Mouse (Mus musculus) lung, postnatal 0 days (tissue): ENCODE data around the gene Dhrs7c. TPM values are rescaled to one million over a fixed set of nuclear protein-coding genes. Genes with fewer than 3 reads are reported as not detected.

Experiments used
- ATAC-seq: fragments of 200-750 bp; cut with Nextera tagmentation; 2 replicates; pipeline ENCODE4 v1.8.0; 2017; ENCODE audit warnings: moderate library complexity
- DNase-seq: peaks from one replicate; pipeline ENCODE4 v3.0.0-alpha.2; 2016; ENCODE audit warnings: low spot score
- H3K27ac ChIP-seq: fragments of 300-500 bp; sonication (generic); 2 replicates; pipeline ENCODE4 v1.5.1; 2014; ENCODE audit warnings: antibody characterized with exemption, mild to moderate bottlenecking, low read length, mixed read lengths
- H3K27me3 ChIP-seq: fragments of 300-500 bp; sonication (generic); replicated peaks from 2 replicates; pipeline ENCODE4 v1.6.1; 2014; ENCODE audit warnings: low read length, mixed read lengths; ENCODE audit not compliant: insufficient read depth
- H3K36me3 ChIP-seq: fragments of 300-500 bp; sonication (generic); 2 replicates; pipeline ENCODE4 v1.6.1; 2014; ENCODE audit warnings: low read length, mixed read lengths; ENCODE audit not compliant: insufficient read depth
- H3K4me1 ChIP-seq: fragments of 300-500 bp; sonication (generic); 2 replicates; pipeline ENCODE4 v1.6.1; 2014; ENCODE audit warnings: antibody characterized with exemption, low read depth, low read length, mixed read lengths; ENCODE audit not compliant: insufficient read depth
- H3K4me2 ChIP-seq: fragments of 300-500 bp; sonication (generic); replicated peaks from 2 replicates; pipeline ENCODE4 v1.6.1; 2014; ENCODE audit warnings: low read depth, mild to moderate bottlenecking, low read length, moderate library complexity, mixed read lengths
- H3K4me3 ChIP-seq: fragments of 300-500 bp; sonication (generic); 2 replicates; pipeline ENCODE4 v1.5.1; 2014; ENCODE audit warnings: low read depth, low read length
- H3K9ac ChIP-seq: fragments of 300-500 bp; sonication (generic); replicated peaks from 2 replicates; pipeline ENCODE4 v1.6.1; 2014; ENCODE audit warnings: low read depth, mild to moderate bottlenecking
- H3K9me3 ChIP-seq: fragments of 300-500 bp; sonication (generic); 2 replicates; pipeline ENCODE4 v1.6.1; 2016; ENCODE audit warnings: low read length, mixed read lengths
- CTCF ChIP-seq: IDR thresholded peaks from 2 replicates; pipeline ENCODE4 v1.5.1; 2016; ENCODE audit warnings: antibody characterized with exemption, mild to moderate bottlenecking
- EP300 ChIP-seq: IDR thresholded peaks from 2 replicates; pipeline ENCODE4 v1.6.1; 2016; ENCODE audit warnings: antibody characterized with exemption, mild to moderate bottlenecking, control low read depth
- WGBS: fragments of 180-500 bp; shearing (Covaris S2); extraction: QIAGEN DNeasy Blood & Tissue Kit; methylation state at CpG from one replicate; pipeline ENCODE4 v1.1.7; 2014; 5-methylcytosine and 5-hydroxymethylcytosine counted together
- polyA plus RNA-seq: library from polyadenylated mRNA; unstranded; fragments of >200 nt; fragmentation: Nextera tagmentation; extraction: Ambion mirVana; gene quantifications from 2 replicates; pipeline ENCODE4 v1.2.1, GENCODE M21; 2015

Gene Dhrs7c
- polyA plus RNA-seq, result 0.45 and 0.66 TPM in 2 replicates

- H3K9me3 ChIP-seq, result no peaks in the 10 kb centered on the region
- no peak within 1 kb of the TSS for H3K4me3 ChIP-seq
- TF ChIP-seq CTCF (no peak), EP300 (no peak)
- H3K4me1 ChIP-seq, result no peaks in the 10 kb centered on the region
- no peak for DNase-seq
- 75% methylated on average over 7 of the region's 7 CpGs for WGBS
- H3K27me3 ChIP-seq, result no peaks in the 10 kb centered on the region
- no peaks in the 10 kb centered on the region for H3K36me3 ChIP-seq
- no peak for ATAC-seq
- H3K27ac ChIP-seq, result no peak within 1 kb of the TSS
- no peak within 1 kb of the TSS for H3K9ac ChIP-seq
- no peak within 1 kb of the TSS for H3K4me2 ChIP-seq
These were observed at the start of gene Dhrs7c for GRCm38 (mm10) chr11:67797931-67798330. Gene Dhrs7c (plus strand): TSS chr11:67798187.

GRCm38 (mm10) chr11:67756287-67756686 is 41.7 kb upstream of the Dhrs7c start:
- DNase-seq, result no peak
- TF ChIP-seq EP300 (no peak), CTCF (no peak)
- H3K27ac ChIP-seq, result no peak overlapping the region
- H3K9ac ChIP-seq, result no peak overlapping the region
- H3K4me3 ChIP-seq, result no peak overlapping the region
- H3K9me3 ChIP-seq, result no peaks in the 10 kb centered on the region
- no peak overlapping the region for H3K4me2 ChIP-seq
- 91% methylated on average over 1 of the region's 1 CpGs for WGBS
- no peaks in the 10 kb centered on the region for H3K27me3 ChIP-seq
- no peak for ATAC-seq
- no peaks in the 10 kb centered on the region for H3K36me3 ChIP-seq
- no peaks in the 10 kb centered on the region for H3K4me1 ChIP-seq

- DNase-seq, result no peak
These were observed 40.4 kb upstream of the Dhrs7c start for GRCm38 (mm10) chr11:67757373-67758167.

GRCm38 (mm10) chr11:67771053-67771452 is 26.9 kb upstream of the Dhrs7c start, which contains the start of gene Glp2r:
Gene Glp2r (minus strand): TSS chr11:67771153.
- DNase-seq, result no peak

More at GRCm38 (mm10) chr11:67757373-67758167, 40.4 kb upstream of the Dhrs7c start:
- Histone ChIP-seq H3K9me3 (no peaks in the 10 kb centered on the region), H3K27me3 (no peaks in the 10 kb centered on the region), H3K9ac (no peak overlapping the region), H3K27ac (no peak overlapping the region), H3K4me2 (no peak overlapping the region), H3K4me3 (no peak overlapping the region), H3K4me1 (no peaks in the 10 kb centered on the region), H3K36me3 (no peaks in the 10 kb centered on the region)
- 0 out of 2 replicates have a peak, but pooled peaks have one; percentile 25 for ATAC-seq
- WGBS, result 53% methylated on average over 15 of the region's 15 CpGs
- TF ChIP-seq EP300 (no peak), CTCF (peak; percentile 51)

GRCm38 (mm10) chr11:67771691-67772090 is 26.3 kb upstream of the Dhrs7c start:
- ATAC-seq (no peak), DNase-seq (no peak)
- no peak for TF ChIP-seq CTCF
- no peak for TF ChIP-seq EP300
- Histone ChIP-seq H3K36me3 (no peaks in the 10 kb centered on the region), H3K27me3 (no peaks in the 10 kb centered on the region), H3K9me3 (no peaks in the 10 kb centered on the region), H3K27ac (no peak overlapping the region), H3K4me2 (no peak overlapping the region), H3K4me1 (no peaks in the 10 kb centered on the region), H3K9ac (no peak overlapping the region), H3K4me3 (no peak overlapping the region)
- 64% methylated on average over 2 of the region's 2 CpGs for WGBS

More at GRCm38 (mm10) chr11:67771053-67771452, 26.9 kb upstream of the Dhrs7c start, which contains the start of gene Glp2r:
- Histone ChIP-seq H3K4me1 (no peaks in the 10 kb centered on the region), H3K27ac (no peak within 1 kb of the TSS), H3K27me3 (no peaks in the 10 kb centered on the region), H3K9ac (no peak within 1 kb of the TSS), H3K36me3 (no peaks in the 10 kb centered on the region), H3K4me3 (no peak within 1 kb of the TSS), H3K9me3 (no peaks in the 10 kb centered on the region), H3K4me2 (no peak within 1 kb of the TSS)
- TF ChIP-seq CTCF (no peak), EP300 (no peak)
- WGBS, result 46% methylated on average over 14 of the region's 14 CpGs
- ATAC-seq, result no peak

- DNase-seq (peak; percentile 32), ATAC-seq (no peak)
- WGBS, result 17% methylated on average over 8 of the region's 8 CpGs
- H3K4me1 ChIP-seq, result no peaks in the 10 kb centered on the region
- no peak overlapping the region for H3K27ac ChIP-seq
- TF ChIP-seq CTCF (peak; percentile 46), EP300 (no peak)
- no peak overlapping the region for H3K9ac ChIP-seq
- no peak overlapping the region for H3K4me2 ChIP-seq
- H3K27me3 ChIP-seq, result no peaks in the 10 kb centered on the region
- H3K36me3 ChIP-seq, result no peaks in the 10 kb centered on the region
- H3K4me3 ChIP-seq, result no peak overlapping the region
- no peaks in the 10 kb centered on the region for H3K9me3 ChIP-seq
These were observed 25.4 kb upstream of the Dhrs7c start for GRCm38 (mm10) chr11:67772577-67772976.
